Mouse (Mus musculus): Measurements from ENCODE around the gene Slc30a2. TPM values are rescaled to one million over a fixed set of nuclear protein-coding genes. Genes with fewer than 3 reads are reported as not detected.
A peak's percentile ranks its signal among the peaks of the same experiment; 100 is the strongest.
"Not testable (repeated sequence)": the region's sequence is repeated elsewhere in the genome, so short reads cannot be mapped to it uniquely, and the experiment has no call there.

The Slc30a2 gene
- 0.06 and 0.08 TPM in 2 replicates for polyA plus RNA-seq (2012; rRNA removed)

- no peak for DNase-seq (ENCODE audit: low spot score)
Measured at GRCm38 (mm10) chr4:134343071-134344031, at the start of gene Slc30a2. Slc30a2 (plus strand) TSS chr4:134343181.

GRCm38 (mm10) chr4:134293692-134294163, 49.3 kb upstream of the Slc30a2 start:
- no peak for DNase-seq (ENCODE audit: low spot score)

GRCm38 (mm10) chr4:134296096-134296495, 46.9 kb upstream of the Slc30a2 start:
- DNase-seq (ENCODE audit: low spot score) = not testable (repeated sequence)

- no peak for DNase-seq (ENCODE audit: low spot score)
Measured at GRCm38 (mm10) chr4:134296523-134296922, 46.5 kb upstream of the Slc30a2 start.

- no peak for DNase-seq (ENCODE audit: low spot score)
Measured at GRCm38 (mm10) chr4:134297369-134297768, 45.6 kb upstream of the Slc30a2 start.

- DNase-seq (ENCODE audit: low spot score) = no peak
Measured at GRCm38 (mm10) chr4:134298626-134299497, 44.1 kb upstream of the Slc30a2 start.

GRCm38 (mm10) chr4:134299498-134299810, 43.5 kb upstream of the Slc30a2 start:
- no peak for DNase-seq (ENCODE audit: low spot score)

GRCm38 (mm10) chr4:134300316-134300715, 42.7 kb upstream of the Slc30a2 start:
- no peak for DNase-seq (ENCODE audit: low spot score)

GRCm38 (mm10) chr4:134302084-134302483, 40.9 kb upstream of the Slc30a2 start:
- no peak for DNase-seq (ENCODE audit: low spot score)

- no peak for DNase-seq (ENCODE audit: low spot score)
Measured at GRCm38 (mm10) chr4:134306963-134307362, 36.0 kb upstream of the Slc30a2 start.

- DNase-seq (ENCODE audit: low spot score) = peak; percentile 39
Measured at GRCm38 (mm10) chr4:134307367-134308072, 35.5 kb upstream of the Slc30a2 start.

- no peak for DNase-seq (ENCODE audit: low spot score)
Measured at GRCm38 (mm10) chr4:134310106-134310505, 32.9 kb upstream of the Slc30a2 start.

GRCm38 (mm10) chr4:134310656-134311055, 32.3 kb upstream of the Slc30a2 start:
- no peak for DNase-seq (ENCODE audit: low spot score)

GRCm38 (mm10) chr4:134311784-134312183, 31.2 kb upstream of the Slc30a2 start:
- no peak for DNase-seq (ENCODE audit: low spot score)

- DNase-seq (ENCODE audit: low spot score) = no peak
Measured at GRCm38 (mm10) chr4:134312341-134312740, 30.6 kb upstream of the Slc30a2 start.

- DNase-seq (ENCODE audit: low spot score) = no peak
Measured at GRCm38 (mm10) chr4:134312901-134313300, 30.1 kb upstream of the Slc30a2 start.

- no peak for DNase-seq (ENCODE audit: low spot score)
Measured at GRCm38 (mm10) chr4:134314081-134314655, 28.8 kb upstream of the Slc30a2 start.

- DNase-seq (ENCODE audit: low spot score) = no peak
Measured at GRCm38 (mm10) chr4:134314876-134315275, 28.1 kb upstream of the Slc30a2 start, which contains the start of gene Trim63. Trim63 (plus strand) TSS chr4:134315120.

GRCm38 (mm10) chr4:134315470-134315869, 27.5 kb upstream of the Slc30a2 start:
- no peak for DNase-seq (ENCODE audit: low spot score)

- DNase-seq (ENCODE audit: low spot score) = no peak
Measured at GRCm38 (mm10) chr4:134316390-134316789, 26.6 kb upstream of the Slc30a2 start.

GRCm38 (mm10) chr4:134319074-134319473, 23.9 kb upstream of the Slc30a2 start:
- DNase-seq (ENCODE audit: low spot score) = no peak
